Mouse (Mus musculus) MEL (cell line): ENCODE results near the gene Gm42957. TPM values are rescaled to one million over a fixed set of nuclear protein-coding genes. Genes with fewer than 3 reads are reported as not detected.

ENCODE experiments used
- DNase-seq: peaks from one replicate; pipeline ENCODE4 v3.0.0; 2011; ENCODE audit warnings: low read depth, low spot score
- H3K27ac ChIP-seq: 2 replicates; pipeline ENCODE4 v1.5.1; 2012; ENCODE audit warnings: low read depth, mild to moderate bottlenecking, control low read depth, low read length, moderate library complexity; ENCODE audit not compliant: control insufficient read depth
- H3K27me3 ChIP-seq, 2 experiments: fragments of 150-350 bp in 1 of 2; sonication (generic) in 1 of 2; 2 replicates each; pipeline ENCODE4 v1.6.1; 2012; ENCODE audit warnings: low read length in 2 of 2, mild to moderate bottlenecking in 2 of 2, improper control_type of control experiment in 1 of 2, moderate library complexity in 1 of 2; ENCODE audit not compliant: insufficient read depth in 2 of 2, control insufficient read depth in 1 of 2
- H3K36me3 ChIP-seq, 2 experiments: 2 replicates each; pipeline ENCODE4 v1.6.1; 2012 to 2014; ENCODE audit warnings: low read length in 2 of 2, improper control_type of control experiment in 1 of 2, inconsistent platforms in 1 of 2, mild to moderate bottlenecking in 1 of 2; ENCODE audit not compliant: insufficient read depth in 2 of 2, control insufficient read depth in 1 of 2
- H3K4me1 ChIP-seq, 2 experiments: fragments of 150-350 bp in 1 of 2; sonication (generic) in 1 of 2; 2 replicates each; pipeline ENCODE4 v1.6.1; 2012; ENCODE audit warnings: low read length in 2 of 2, improper control_type of control experiment in 1 of 2, mild to moderate bottlenecking in 1 of 2; ENCODE audit not compliant: insufficient read depth in 2 of 2, control insufficient read depth in 1 of 2
- H3K4me3 ChIP-seq, 2 experiments: fragments of 150-350 bp in 1 of 2; sonication (generic) in 1 of 2; 2 replicates each; pipeline ENCODE4 v1.5.1; 2012; ENCODE audit warnings: low read depth in 2 of 2, low read length in 2 of 2, mild to moderate bottlenecking in 2 of 2, moderate library complexity in 2 of 2, control low read depth in 1 of 2, improper control_type of control experiment in 1 of 2; ENCODE audit not compliant: control insufficient read depth in 1 of 2, insufficient read depth in 1 of 2
- H3K79me2 ChIP-seq: 2 replicates; pipeline ENCODE4 v1.6.1; 2012; ENCODE audit warnings: mild to moderate bottlenecking, low read length, moderate library complexity; ENCODE audit not compliant: control insufficient read depth, poor library complexity, insufficient read depth
- H3K9ac ChIP-seq: 2 replicates; pipeline ENCODE4 v1.6.1; 2012; ENCODE audit warnings: low read depth, mild to moderate bottlenecking, control low read depth, low read length, moderate library complexity; ENCODE audit not compliant: control insufficient read depth, poor library complexity, severe bottlenecking
- H3K9me3 ChIP-seq: fragments of 150-350 bp; sonication (generic); replicated peaks from 2 replicates; pipeline ENCODE4 v1.6.1; 2012; ENCODE audit warnings: mild to moderate bottlenecking, low read length, improper control_type of control experiment, moderate library complexity; ENCODE audit not compliant: insufficient read depth
- BHLHE40 ChIP-seq: IDR thresholded peaks from 2 replicates; pipeline ENCODE4 v1.6.1; 2012; ENCODE audit warnings: low read depth, mild to moderate bottlenecking, inconsistent platforms, low read length, improper control_type of control experiment, borderline replicate concordance
- CHD2 ChIP-seq: IDR thresholded peaks from 2 replicates; pipeline ENCODE4 v1.6.1; 2011; ENCODE audit warnings: low read length, improper control_type of control experiment
- CTCF ChIP-seq, 3 experiments: IDR thresholded peaks in 2 of 3; conservative IDR thresholded peaks in 1 of 3; 2 replicates each; pipeline ENCODE4 v1.5.1; 2011 to 2012; ENCODE audit warnings: low read length in 3 of 3, low read depth in 2 of 3, mild to moderate bottlenecking in 2 of 3, improper control_type of control experiment in 1 of 3, inconsistent platforms in 1 of 3, mixed read lengths in 1 of 3, moderate library complexity in 1 of 3; ENCODE audit not compliant: control insufficient read depth in 1 of 3, insufficient read depth in 1 of 3, poor library complexity in 1 of 3, severe bottlenecking in 1 of 3
- ELF1 ChIP-seq: IDR thresholded peaks from 2 replicates; pipeline ENCODE4 v1.6.1; 2014; ENCODE audit warnings: low read depth, mild to moderate bottlenecking, inconsistent platforms, low read length, improper control_type of control experiment, moderate library complexity
- ETS1 ChIP-seq: IDR thresholded peaks from 2 replicates; pipeline ENCODE4 v1.6.1; 2012; ENCODE audit warnings: low read depth, mild to moderate bottlenecking, inconsistent platforms, low read length, improper control_type of control experiment, moderate library complexity
- HCFC1 ChIP-seq: IDR thresholded peaks from 2 replicates; pipeline ENCODE4 v1.6.1; 2012; ENCODE audit warnings: low read depth, mild to moderate bottlenecking, inconsistent platforms, low read length, improper control_type of control experiment, moderate library complexity
- JUND ChIP-seq: IDR thresholded peaks from 2 replicates; pipeline ENCODE4 v1.6.1; 2011; ENCODE audit warnings: low read depth, mild to moderate bottlenecking, improper control_type of control experiment, low read length
- MEF2A ChIP-seq: IDR thresholded peaks from 2 replicates; pipeline ENCODE4 v1.6.1; 2014; ENCODE audit warnings: low read depth, mild to moderate bottlenecking, inconsistent platforms, low read length, improper control_type of control experiment; ENCODE audit not compliant: poor library complexity, insufficient replicate concordance, severe bottlenecking; ENCODE audit errors: extremely low read depth
- MXI1 ChIP-seq: IDR thresholded peaks from 2 replicates; pipeline ENCODE4 v1.6.1; 2011; ENCODE audit warnings: mild to moderate bottlenecking, low read depth, low read length, improper control_type of control experiment
- MYB ChIP-seq: IDR thresholded peaks from 2 replicates; pipeline ENCODE4 v1.6.1; 2011; ENCODE audit warnings: mild to moderate bottlenecking, low read depth, low read length, improper control_type of control experiment
- POLR2A ChIP-seq, 2 experiments: IDR thresholded peaks; 2 replicates each; pipeline ENCODE4 v1.6.1; 2011 to 2012; ENCODE audit warnings: low read length in 2 of 2, mild to moderate bottlenecking in 2 of 2, control low read depth in 1 of 2, improper control_type of control experiment in 1 of 2, low read depth in 1 of 2, moderate library complexity in 1 of 2; ENCODE audit not compliant: control insufficient read depth in 1 of 2, insufficient read depth in 1 of 2, poor library complexity in 1 of 2
- POLR2AphosphoS5 ChIP-seq: IDR thresholded peaks from 2 replicates; pipeline ENCODE4 v1.6.1; 2012; ENCODE audit warnings: low read depth, borderline replicate concordance, mild to moderate bottlenecking, inconsistent platforms, low read length, moderate library complexity, mixed read lengths
- RCOR1 ChIP-seq: IDR thresholded peaks from 2 replicates; pipeline ENCODE4 v1.6.1; 2012; ENCODE audit warnings: low read depth, mild to moderate bottlenecking, inconsistent platforms, low read length, improper control_type of control experiment
- SMC3 ChIP-seq: IDR thresholded peaks from 2 replicates; pipeline ENCODE4 v1.6.1; 2011; ENCODE audit warnings: low read depth, low read length, improper control_type of control experiment
- TAL1 ChIP-seq: IDR thresholded peaks from 2 replicates; pipeline ENCODE4 v1.6.1; 2012; ENCODE audit warnings: mild to moderate bottlenecking, inconsistent platforms, low read length, moderate library complexity, mixed read lengths
- TBP ChIP-seq: IDR thresholded peaks from 2 replicates; pipeline ENCODE4 v1.8.0; 2011; ENCODE audit warnings: low read depth, low read length, improper control_type of control experiment
- UBTF ChIP-seq: IDR thresholded peaks from 2 replicates; pipeline ENCODE4 v1.6.1; 2012; ENCODE audit warnings: low read depth, mild to moderate bottlenecking, inconsistent platforms, low read length, improper control_type of control experiment, moderate library complexity, borderline replicate concordance; ENCODE audit not compliant: insufficient read depth
- USF1 ChIP-seq: IDR thresholded peaks from 2 replicates; pipeline ENCODE4 v1.6.1; 2014; ENCODE audit warnings: low read depth, mild to moderate bottlenecking, inconsistent platforms, low read length, improper control_type of control experiment, moderate library complexity
- ZKSCAN1 ChIP-seq: IDR thresholded peaks from 2 replicates; pipeline ENCODE4 v1.6.1; 2012; ENCODE audit warnings: low read depth, mild to moderate bottlenecking, inconsistent platforms, low read length, improper control_type of control experiment, moderate library complexity
- ZMIZ1 ChIP-seq: IDR thresholded peaks from 2 replicates; pipeline ENCODE4 v1.6.1; 2012; ENCODE audit warnings: low read depth, mild to moderate bottlenecking, inconsistent platforms, low read length, improper control_type of control experiment, moderate library complexity
- ZNF384 ChIP-seq: IDR thresholded peaks from 2 replicates; pipeline ENCODE4 v1.6.1; 2012; ENCODE audit warnings: low read depth, mild to moderate bottlenecking, inconsistent platforms, low read length, improper control_type of control experiment
- polyA plus RNA-seq, 2 experiments: library from polyadenylated mRNA; stranded (reverse) in 1 of 2; unstranded in 1 of 2; fragments of >175 nt in 1 of 2; fragments of >200 nt in 1 of 2; gene quantifications; 2 replicates each; pipeline versions ENCODE4 v1.2.1 to v1.2.4; 2012; ENCODE audit warnings: low replicate concordance in 2 of 2, low read depth in 1 of 2; ENCODE audit not compliant: insufficient read length in 2 of 2, insufficient read depth in 1 of 2, missing spikeins in 1 of 2
- total RNA-seq: library from RNA; depleted of rRNA; stranded (reverse); fragments of 300-350 nt; gene quantifications from 2 replicates; pipeline ENCODE4 v1.2.3, GENCODE M21; 2012

Gm42957 gene
- total and polyA plus RNA-seq, 3 experiments = 0.06 to 0.19 TPM; not detected in 1

DNA sequence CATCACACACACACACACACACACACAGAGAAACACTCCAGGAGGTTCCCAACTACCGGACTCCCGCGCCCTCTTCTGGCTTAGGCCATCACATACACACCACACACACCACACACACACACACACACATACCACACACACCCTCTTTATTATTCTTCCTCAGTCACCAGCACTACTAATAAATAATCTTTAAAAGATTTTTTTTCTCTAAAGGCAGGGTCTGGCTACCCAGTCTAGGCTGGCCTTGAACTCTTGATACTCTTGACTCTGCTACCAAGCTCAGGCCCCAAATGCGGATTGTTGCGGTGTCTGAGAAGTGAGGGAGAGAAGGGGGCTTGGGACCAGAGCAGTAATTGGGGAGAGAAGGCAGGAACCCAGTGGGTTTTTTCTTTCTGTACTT is 40.4 kb upstream of the Gm42957 start:
- H3K36me3 ChIP-seq = peaks cover 0 to 5% of the 10 kb centered on the region in 2 experiments; a peak in 2 of 4 replicates
- H3K4me3 ChIP-seq = no peak overlapping the region
- no peak for TF ChIP-seq MXI1
- TF ChIP-seq SMC3 = no peak
- no peak for TF ChIP-seq BHLHE40
- TF ChIP-seq ZKSCAN1 = no peak
- TF ChIP-seq TAL1 = no peak
- peak in 1 of 3 experiments; percentile 20; a peak in 1 of 6 replicates for TF ChIP-seq CTCF (IDR thresholded peaks at IDR 0.05 in 2 of 3, conservative IDR thresholded peaks at IDR 0.05 in 1 of 3; ENCODE audit: control insufficient read depth in 1 of 3, insufficient read depth in 1 of 3, low read depth in 2 of 3, low read length in 3 of 3, poor library complexity in 1 of 3, severe bottlenecking in 1 of 3)
- H3K79me2 ChIP-seq = peaks cover 3% of the 10 kb centered on the region; the same call in 1 of the 2 replicates
- H3K27ac ChIP-seq = no peak overlapping the region
- no peak overlapping the region for H3K9ac ChIP-seq
- H3K4me1 ChIP-seq = peaks cover 4 to 7% of the 10 kb centered on the region in 2 experiments; a peak in 3 of 4 replicates
- peak; percentile 34 for DNase-seq
- H3K27me3 ChIP-seq = no peaks in the 10 kb centered on the region
- H3K9me3 ChIP-seq = no peaks in the 10 kb centered on the region

DNA sequence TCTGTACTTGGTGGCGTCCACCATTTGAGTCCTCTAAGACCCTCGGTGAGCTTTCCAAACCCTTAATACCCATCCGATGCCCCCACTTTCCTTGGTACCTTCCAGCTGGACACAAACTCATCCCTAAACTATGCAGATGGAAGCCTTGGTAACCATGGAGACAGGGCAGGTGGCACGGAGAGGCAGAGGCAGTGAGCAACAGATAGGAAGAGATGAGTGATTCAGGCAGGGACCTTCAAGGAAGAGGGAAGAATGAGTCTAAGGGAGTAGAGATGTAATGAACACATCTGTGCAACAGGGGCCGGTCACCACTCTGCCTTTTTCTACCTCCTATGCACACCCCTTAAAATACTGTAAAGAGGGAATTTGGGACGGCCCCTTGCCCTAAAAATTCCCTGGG is 39.6 kb upstream of the Gm42957 start:
- H3K27me3 ChIP-seq = no peaks in the 10 kb centered on the region

DNA sequence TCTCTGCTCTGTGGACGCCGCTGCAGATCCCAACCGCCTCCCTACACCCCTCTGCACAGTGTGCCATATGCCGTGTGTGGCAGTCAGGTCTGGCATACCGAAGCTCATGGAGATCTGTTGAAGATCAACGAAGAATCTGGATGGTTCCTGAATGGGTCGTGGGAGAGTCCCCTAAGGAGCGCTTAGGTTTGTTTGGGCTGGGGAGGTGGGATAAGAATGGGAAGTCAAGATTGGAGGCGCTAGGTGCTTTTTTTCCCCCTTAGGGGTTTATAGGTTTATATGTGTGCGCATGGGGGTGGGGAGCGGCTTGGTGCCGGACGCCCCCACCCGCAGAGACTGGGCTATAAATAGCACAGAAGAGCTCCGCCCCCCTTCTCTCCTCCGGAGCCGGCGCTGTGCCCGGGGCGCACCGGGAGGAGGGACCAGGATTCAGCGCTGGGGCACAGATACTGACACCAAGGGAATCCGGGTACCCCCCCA is 39.0 kb upstream of the Gm42957 start, which contains the start of gene Ankrd34a:
Gene Ankrd34a, plus strand, starts transcription at position 409 of the 480 bp plus-strand sequence.
- Histone ChIP-seq H3K4me1 (peaks cover 9 to 10% of the 10 kb centered on the region in 2 experiments; a peak in 3 of 4 replicates), H3K9ac (peak within 1 kb of the TSS; percentile 37)
- no peak for DNase-seq

More for the DNA sequence above, 39.6 kb upstream of the Gm42957 start:
- TF ChIP-seq TBP (no peak), POLR2AphosphoS5 (no peak), JUND (no peak)
- Histone ChIP-seq H3K4me3 (no peak overlapping the region), H3K27ac (no peak overlapping the region), H3K4me1 (peaks cover 9 to 10% of the 10 kb centered on the region in 2 experiments; a peak in 3 of 4 replicates), H3K36me3 (peaks cover 0 to 10% of the 10 kb centered on the region in 2 experiments; a peak in 2 of 4 replicates), H3K79me2 (peaks cover 3% of the 10 kb centered on the region; the same call in 1 of the 2 replicates), H3K9ac (no peak overlapping the region), H3K9me3 (no peaks in the 10 kb centered on the region)
- no peak for DNase-seq

More for the DNA sequence above, 39.0 kb upstream of the Gm42957 start, which contains the start of gene Ankrd34a:
- H3K9me3 ChIP-seq = no peaks in the 10 kb centered on the region
- H3K27me3 ChIP-seq = no peaks in the 10 kb centered on the region
- peaks cover 3% of the 10 kb centered on the region; the same call in 1 of the 2 replicates for H3K79me2 ChIP-seq
- no peak for TF ChIP-seq POLR2A (IDR thresholded peaks at IDR 0.05; ENCODE audit: control insufficient read depth in 1 of 2, insufficient read depth in 1 of 2, low read depth in 1 of 2, low read length in 2 of 2, poor library complexity in 1 of 2)
- no peak for TF ChIP-seq JUND
- no peak for TF ChIP-seq MXI1
- no peak for TF ChIP-seq UBTF
- no peak for TF ChIP-seq SMC3
- 0 out of 2 replicates have a peak, but pooled peaks have one; percentile 29 for TF ChIP-seq ZMIZ1
- no peak for TF ChIP-seq USF1
- TF ChIP-seq ELF1 = no peak
- TF ChIP-seq POLR2AphosphoS5 = no peak
- TF ChIP-seq CHD2 = no peak
- no peak for TF ChIP-seq HCFC1
- TF ChIP-seq MEF2A = peak; percentile 71; the same call in 1 of the 2 replicates
- no peak for TF ChIP-seq RCOR1
- no peak for TF ChIP-seq ZNF384
- TF ChIP-seq ETS1 = no peak
- no peak for TF ChIP-seq MYB
- peak within 1 kb of the TSS; percentile 38 to 45 for H3K4me3 ChIP-seq
- H3K36me3 ChIP-seq = peaks cover 0 to 10% of the 10 kb centered on the region in 2 experiments; a peak in 2 of 4 replicates
- no peak within 1 kb of the TSS for H3K27ac ChIP-seq
